Mouse (Mus musculus) myocyte (in vitro differentiated cells): ENCODE data around the gene Anapc1. TPM values are rescaled to one million over a fixed set of nuclear protein-coding genes. Genes with fewer than 3 reads are reported as not detected.

Source experiments
- H3K27me3 ChIP-seq: one replicate; pipeline ENCODE4 v1.6.1; 2011; ENCODE audit not compliant: control insufficient read depth, insufficient read depth, insufficient read length
- H3K36me3 ChIP-seq: one replicate; pipeline ENCODE4 v1.6.1; 2011; ENCODE audit not compliant: control insufficient read depth, insufficient read depth
- H3K4me2 ChIP-seq: one replicate; pipeline ENCODE4 v1.6.1; 2011; ENCODE audit warnings: low read depth, control low read depth
- H3K4me3 ChIP-seq: one replicate; pipeline ENCODE4 v1.5.1; 2011; ENCODE audit warnings: mild to moderate bottlenecking, control low read depth, moderate library complexity
- H3K79me2 ChIP-seq: one replicate; pipeline ENCODE4 v1.6.1; 2011; ENCODE audit not compliant: control insufficient read depth, insufficient read depth
- H3ac ChIP-seq: one replicate; pipeline ENCODE4 v1.6.1; 2011; ENCODE audit not compliant: control insufficient read depth, insufficient read length
- CEBPB ChIP-seq: IDR thresholded peaks from 2 replicates; pipeline ENCODE4 v1.6.1; 2011; ENCODE audit warnings: mild to moderate bottlenecking, moderate library complexity; ENCODE audit not compliant: poor library complexity, insufficient read depth, severe bottlenecking
- E2F4 ChIP-seq: IDR thresholded peaks from one replicate; pipeline ENCODE4 v1.6.1; 2011; ENCODE audit warnings: mild to moderate bottlenecking, control low read depth, moderate library complexity; ENCODE audit not compliant: insufficient read depth
- MAX ChIP-seq: IDR thresholded peaks from one replicate; pipeline ENCODE4 v1.6.1; 2011; ENCODE audit warnings: low read depth, mild to moderate bottlenecking, control low read depth
- MYOD1 ChIP-seq, 3 experiments: IDR thresholded peaks; one replicate each; pipeline ENCODE4 v1.6.1; 2011; ENCODE audit warnings: control low read depth in 2 of 3, low read depth in 2 of 3, mild to moderate bottlenecking in 2 of 3, moderate library complexity in 1 of 3; ENCODE audit not compliant: insufficient read length in 2 of 3, control insufficient read depth in 1 of 3
- MYOG ChIP-seq, 3 experiments: IDR thresholded peaks; one replicate each; pipeline ENCODE4 v1.6.1; 2011; ENCODE audit warnings: control low read depth in 2 of 3, low read depth in 2 of 3, mild to moderate bottlenecking in 2 of 3; ENCODE audit not compliant: insufficient read length in 2 of 3, control insufficient read depth in 1 of 3, insufficient read depth in 1 of 3
- POLR2A ChIP-seq: IDR thresholded peaks from one replicate; pipeline ENCODE4 v1.6.1; 2011; ENCODE audit warnings: low read depth, mild to moderate bottlenecking, control low read depth, moderate library complexity; ENCODE audit not compliant: insufficient read length
- POLR2AphosphoS2 ChIP-seq: IDR thresholded peaks from one replicate; pipeline ENCODE4 v1.6.1; 2011; ENCODE audit warnings: low read depth, control low read depth; ENCODE audit not compliant: insufficient read length
- REST ChIP-seq: IDR thresholded peaks from one replicate; pipeline ENCODE4 v1.6.1; 2011; ENCODE audit warnings: mild to moderate bottlenecking, control low read depth, moderate library complexity; ENCODE audit not compliant: insufficient read depth, insufficient read length
- SRF ChIP-seq: IDR thresholded peaks from one replicate; pipeline ENCODE4 v1.6.1; 2011; ENCODE audit warnings: low read depth; ENCODE audit not compliant: control insufficient read depth, insufficient read length
- TCF12 ChIP-seq: IDR thresholded peaks from one replicate; pipeline ENCODE4 v1.6.1; 2011; ENCODE audit warnings: mild to moderate bottlenecking, control low read depth; ENCODE audit not compliant: poor library complexity, insufficient read depth, severe bottlenecking
- TCF3 ChIP-seq: IDR thresholded peaks from one replicate; pipeline ENCODE4 v1.6.1; 2011; ENCODE audit warnings: low read depth, control low read depth; ENCODE audit not compliant: insufficient read length
- USF1 ChIP-seq: IDR thresholded peaks from one replicate; pipeline ENCODE4 v1.6.1; 2011; ENCODE audit warnings: low read depth, mild to moderate bottlenecking, control low read depth, moderate library complexity
- polyA plus RNA-seq: library from polyadenylated mRNA; unstranded; fragments of >200 nt; fragmentation: generic; extraction: Trizol; gene quantifications from one replicate; pipeline ENCODE4 v1.2.1, GENCODE M21; 2012; ENCODE audit warnings: missing spikeins

The Anapc1 gene
- polyA plus RNA-seq, 1 experiment, result 36.4 TPM

GRCm38 (mm10) chr2:128572726-128573624, 114.2 kb downstream of the Anapc1 start:
- Histone ChIP-seq H3ac (no peak overlapping the region), H3K36me3 (no peaks in the 10 kb centered on the region), H3K27me3 (no peaks in the 10 kb centered on the region), H3K79me2 (no peaks in the 10 kb centered on the region), H3K4me3 (no peak overlapping the region), H3K4me2 (no peak overlapping the region)
- TF ChIP-seq TCF3 (no peak), TCF12 (no peak), CEBPB (peak; percentile 62; the same call in 1 of the 2 replicates), USF1 (peak; percentile 37), MAX (no peak), MYOG (IDR thresholded peaks at IDR 0.05; ENCODE audit: control insufficient read depth in 1 of 3, insufficient read depth in 1 of 3, insufficient read length in 2 of 3, low read depth in 2 of 3) (peak in 1 of 3 experiments; percentile 80), E2F4 (no peak)

GRCm38 (mm10) chr2:128571001-128571400, 116.2 kb downstream of the Anapc1 start:
- Histone ChIP-seq H3K27me3 (no peaks in the 10 kb centered on the region), H3K4me3 (no peak overlapping the region), H3K79me2 (no peaks in the 10 kb centered on the region), H3K4me2 (no peak overlapping the region), H3K36me3 (no peaks in the 10 kb centered on the region), H3ac (no peak overlapping the region)
- TF ChIP-seq SRF, result no peak
- TF ChIP-seq USF1, result no peak
- no peak for TF ChIP-seq TCF12
- no peak for TF ChIP-seq POLR2AphosphoS2
- TF ChIP-seq CEBPB, result no peak
- TF ChIP-seq POLR2A, result no peak
- TF ChIP-seq MYOD1 (IDR thresholded peaks at IDR 0.05; ENCODE audit: control insufficient read depth in 1 of 3, insufficient read length in 2 of 3, low read depth in 2 of 3), result no peak
- TF ChIP-seq MAX, result no peak
- no peak for TF ChIP-seq REST
- no peak for TF ChIP-seq E2F4

GRCm38 (mm10) chr2:128568490-128568889, 118.7 kb downstream of the Anapc1 start:
- no peaks in the 10 kb centered on the region for H3K79me2 ChIP-seq
- no peak overlapping the region for H3K4me2 ChIP-seq
- no peak for TF ChIP-seq POLR2AphosphoS2
- no peak for TF ChIP-seq REST
- TF ChIP-seq CEBPB, result no peak
- TF ChIP-seq SRF, result no peak
- TF ChIP-seq MAX, result no peak
- TF ChIP-seq MYOG (IDR thresholded peaks at IDR 0.05; ENCODE audit: control insufficient read depth in 1 of 3, insufficient read depth in 1 of 3, insufficient read length in 2 of 3, low read depth in 2 of 3), result no peak
- TF ChIP-seq TCF12, result no peak
- TF ChIP-seq USF1, result no peak
- no peak for TF ChIP-seq POLR2A
- no peak for TF ChIP-seq E2F4
- no peaks in the 10 kb centered on the region for H3K27me3 ChIP-seq
- H3K4me3 ChIP-seq, result no peak overlapping the region
- H3ac ChIP-seq, result no peak overlapping the region
- no peaks in the 10 kb centered on the region for H3K36me3 ChIP-seq

- Histone ChIP-seq H3K79me2 (no peaks in the 10 kb centered on the region), H3K4me3 (no peak overlapping the region), H3K36me3 (no peaks in the 10 kb centered on the region), H3ac (no peak overlapping the region), H3K27me3 (no peaks in the 10 kb centered on the region), H3K4me2 (no peak overlapping the region)
- no peak for TF ChIP-seq POLR2AphosphoS2
- no peak for TF ChIP-seq MAX
- no peak for TF ChIP-seq USF1
- no peak for TF ChIP-seq POLR2A
- TF ChIP-seq MYOG (IDR thresholded peaks at IDR 0.05; ENCODE audit: control insufficient read depth in 1 of 3, insufficient read depth in 1 of 3, insufficient read length in 2 of 3, low read depth in 2 of 3), result no peak
- TF ChIP-seq MYOD1 (IDR thresholded peaks at IDR 0.05; ENCODE audit: control insufficient read depth in 1 of 3, insufficient read length in 2 of 3, low read depth in 2 of 3), result no peak
These were observed 119.2 kb downstream of the Anapc1 start for GRCm38 (mm10) chr2:128568018-128568417.

- Histone ChIP-seq H3K4me3 (no peak overlapping the region), H3K27me3 (no peaks in the 10 kb centered on the region), H3K4me2 (peak overlapping the region; percentile 49), H3K36me3 (no peaks in the 10 kb centered on the region), H3K79me2 (no peaks in the 10 kb centered on the region), H3ac (no peak overlapping the region)
- TF ChIP-seq USF1 (no peak), POLR2A (no peak), REST (no peak), POLR2AphosphoS2 (no peak), MYOD1 (IDR thresholded peaks at IDR 0.05; ENCODE audit: control insufficient read depth in 1 of 3, insufficient read length in 2 of 3, low read depth in 2 of 3) (no peak), SRF (no peak), TCF3 (no peak), MAX (no peak), TCF12 (no peak), CEBPB (no peak)
These were observed 120.7 kb downstream of the Anapc1 start for GRCm38 (mm10) chr2:128566304-128567147.
